Mouse (Mus musculus): ENCODE data around the gene Gm47289.

DNA sequence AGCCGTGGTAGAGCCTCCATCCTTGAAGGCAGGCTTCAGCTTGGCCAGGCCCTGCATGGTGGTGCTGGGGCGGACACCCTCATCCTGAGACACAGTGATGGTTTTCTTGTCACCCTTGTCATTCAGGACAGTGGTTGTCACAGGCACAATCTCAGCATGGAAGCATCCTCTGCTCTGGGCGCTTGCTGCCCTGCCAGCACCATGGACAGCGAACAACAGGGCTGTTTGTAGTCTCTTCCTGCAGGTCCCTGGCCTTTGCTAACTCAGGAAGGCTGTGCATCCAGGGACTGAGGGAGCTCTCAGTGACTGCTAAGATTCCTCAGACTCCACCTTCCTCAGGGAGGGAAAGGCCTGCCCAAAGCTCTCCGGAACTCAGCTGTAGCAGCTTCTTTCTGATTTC lies 9.4 kb upstream of the Gm47289 start:
- TF ChIP-seq CTCF (IDR thresholded peaks at IDR 0.05; ENCODE audit: borderline replicate concordance, insufficient read depth, low read depth, low read length) (no peak), POLR2A (IDR thresholded peaks at IDR 0.05; ENCODE audit: borderline replicate concordance, insufficient read depth, low read length) (no peak)

Data from cerebellum, adult 2 months (tissue).